Mouse (Mus musculus) liver, embryonic 14.5 days (tissue): ENCODE results near the gene Rtl5.

Source experiments
- CTCF ChIP-seq: IDR thresholded peaks from 2 replicates; pipeline ENCODE4 v1.5.1; 2016; ENCODE audit warnings: antibody characterized with exemption, low read depth, control low read depth
- EP300 ChIP-seq: IDR thresholded peaks from 2 replicates; pipeline ENCODE4 v1.6.1; 2016; ENCODE audit warnings: antibody characterized with exemption, low read depth

GRCm38 (mm10) chrX:102060243-102060642, 10.9 kb downstream of the Rtl5 start:
- TF ChIP-seq CTCF = no peak
- TF ChIP-seq EP300 = no peak
